Mouse (Mus musculus) small intestine, adult 2 months (tissue): Measurements from ENCODE around the gene Med13l. TPM values are rescaled to one million over a fixed set of nuclear protein-coding genes. Genes with fewer than 3 reads are reported as not detected.

Source experiments
- H3K27ac ChIP-seq: fragments of 200-500 bp; 2 replicates; pipeline ENCODE4 v1.5.1; 2012; ENCODE audit warnings: low read depth, low read length, control low read depth, inconsistent platforms; ENCODE audit not compliant: insufficient read depth
- H3K27me3 ChIP-seq: fragments of 200-500 bp; 2 replicates; pipeline ENCODE4 v1.6.1; 2012; ENCODE audit warnings: mild to moderate bottlenecking, moderate library complexity, low read length, inconsistent platforms; ENCODE audit not compliant: control insufficient read depth, insufficient read depth
- H3K36me3 ChIP-seq: fragments of 200-500 bp; 2 replicates; pipeline ENCODE4 v1.6.1; 2012; ENCODE audit warnings: mild to moderate bottlenecking, low read length, control low read depth, inconsistent platforms; ENCODE audit not compliant: control insufficient read depth, insufficient read depth
- H3K4me1 ChIP-seq: fragments of 200-500 bp; 2 replicates; pipeline ENCODE4 v1.6.1; 2012; ENCODE audit warnings: low read length, inconsistent platforms, mixed read lengths; ENCODE audit not compliant: control insufficient read depth, insufficient read depth, insufficient read length
- H3K4me3 ChIP-seq: fragments of 200-500 bp; 2 replicates; pipeline ENCODE4 v1.5.1; 2012; ENCODE audit warnings: low read depth, mild to moderate bottlenecking, control low read depth, inconsistent platforms, low read length, moderate library complexity
- CTCF ChIP-seq: fragments of 200-500 bp; IDR thresholded peaks from 2 replicates; pipeline ENCODE4 v1.5.1; 2012; ENCODE audit warnings: low read depth, mild to moderate bottlenecking, control low read depth, inconsistent platforms, low read length, moderate library complexity, mixed read lengths; ENCODE audit not compliant: insufficient replicate concordance, insufficient read length; ENCODE audit errors: extremely low read depth
- POLR2A ChIP-seq: fragments of 200-500 bp; IDR thresholded peaks from 2 replicates; pipeline ENCODE4 v1.6.1; 2012; ENCODE audit warnings: low read depth, mild to moderate bottlenecking, control low read depth, inconsistent platforms, low read length, moderate library complexity
- WGBS: fragments of 180-500 bp; shearing (Covaris S2); methylation state at CpG from one replicate; pipeline ENCODE4 v1.1.7; 2018; 5-methylcytosine and 5-hydroxymethylcytosine counted together
- polyA plus RNA-seq: library from polyadenylated mRNA; depleted of rRNA; stranded (reverse); fragments of >200 nt; gene quantifications from 2 replicates; pipeline ENCODE4 v1.2.3, GENCODE M21; 2012

Gene Med13l
- polyA plus RNA-seq, 1 experiment: 13.6 TPM

DNA sequence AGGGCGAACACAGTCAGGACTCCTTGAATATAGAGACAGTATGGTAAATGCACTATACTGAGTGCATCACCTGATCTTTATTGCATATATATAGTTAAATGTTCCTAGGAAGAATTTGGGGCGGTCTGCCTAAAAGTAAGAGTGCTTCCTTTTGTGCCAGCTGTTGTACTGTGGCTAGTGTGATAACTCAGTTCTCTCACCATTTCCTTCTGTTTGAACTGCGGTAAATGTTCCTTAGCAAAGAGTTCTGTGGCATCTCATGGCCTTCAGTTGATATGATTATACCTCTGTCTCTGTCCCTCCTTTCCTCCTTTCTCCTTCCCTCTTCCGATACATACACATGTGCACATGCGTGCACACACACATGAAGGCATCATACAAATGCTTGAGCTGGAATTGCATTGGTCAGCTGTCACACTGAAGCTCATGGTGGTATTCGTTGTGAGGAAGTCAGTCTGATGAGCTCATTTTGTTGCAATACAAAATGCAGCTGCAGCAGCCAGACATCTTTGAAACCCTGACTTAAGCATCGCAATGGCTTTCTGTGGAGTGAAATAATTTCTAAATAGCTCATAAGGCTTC is 97.9 kb downstream of the Med13l start:
- Histone ChIP-seq H3K36me3 (no peaks in the 10 kb centered on the region), H3K27ac (no peak overlapping the region), H3K27me3 (no peaks in the 10 kb centered on the region), H3K4me3 (no peak overlapping the region), H3K4me1 (peaks cover 4% of the 10 kb centered on the region)
- 81% methylated on average over 7 of the region's 7 CpGs for WGBS
- TF ChIP-seq POLR2A: no peak
- no peak for TF ChIP-seq CTCF

DNA sequence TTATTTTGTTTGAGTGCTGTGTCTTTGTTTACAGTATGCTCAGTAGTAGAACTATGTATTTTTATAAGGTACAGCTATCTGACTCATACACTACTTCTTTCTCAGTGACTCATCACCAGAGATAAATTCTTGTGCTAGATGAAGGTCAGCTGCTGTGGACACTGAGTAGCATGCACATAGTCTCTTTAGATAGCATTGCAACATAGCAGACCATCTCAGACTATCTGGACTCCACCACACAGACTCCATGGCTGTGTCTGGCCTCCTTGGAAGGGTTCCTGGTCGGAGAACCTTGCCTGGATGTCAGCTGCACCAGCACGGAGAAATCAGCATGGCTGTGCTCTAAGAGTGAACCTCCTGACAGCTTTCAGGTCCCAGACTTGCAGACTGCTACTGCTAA is 99.2 kb downstream of the Med13l start:
- 63% methylated on average over 2 of the region's 2 CpGs for whole genome bisulfite sequencing
- no peak for TF ChIP-seq POLR2A
- no peak for TF ChIP-seq CTCF

DNA sequence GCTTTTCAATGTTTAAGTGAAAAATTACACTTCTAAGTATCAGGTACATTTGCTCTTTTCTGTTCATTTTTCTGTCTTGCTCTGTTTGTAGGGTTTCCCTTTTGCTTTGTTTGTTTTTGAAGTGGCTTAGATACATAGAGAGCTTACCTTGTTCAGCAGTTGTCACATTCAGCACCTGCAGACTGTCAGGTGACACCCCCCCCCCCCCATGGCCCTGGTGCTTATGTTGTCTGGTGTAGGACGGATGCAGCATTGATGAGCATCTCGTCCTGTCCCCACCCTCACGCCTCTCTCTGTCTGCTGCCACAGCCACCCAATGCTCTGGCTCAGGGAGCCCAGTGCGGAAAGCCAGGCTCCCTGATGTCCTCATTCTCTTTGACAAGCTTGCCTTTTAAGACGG is 101.3 kb downstream of the Med13l start:
- Histone ChIP-seq H3K27me3 (no peaks in the 10 kb centered on the region), H3K36me3 (no peaks in the 10 kb centered on the region), H3K27ac (no peak overlapping the region), H3K4me1 (peaks cover 10% of the 10 kb centered on the region), H3K4me3 (no peak overlapping the region)
- TF ChIP-seq CTCF (no peak), POLR2A (no peak)
- WGBS: 81% methylated on average over 5 of the region's 5 CpGs

More for the DNA sequence above, 99.2 kb downstream of the Med13l start:
- H3K27me3 ChIP-seq: no peaks in the 10 kb centered on the region
- no peak overlapping the region for H3K4me3 ChIP-seq
- H3K27ac ChIP-seq: no peak overlapping the region
- no peaks in the 10 kb centered on the region for H3K36me3 ChIP-seq
- peaks cover 7% of the 10 kb centered on the region; the same call in 1 of the 2 replicates for H3K4me1 ChIP-seq

DNA sequence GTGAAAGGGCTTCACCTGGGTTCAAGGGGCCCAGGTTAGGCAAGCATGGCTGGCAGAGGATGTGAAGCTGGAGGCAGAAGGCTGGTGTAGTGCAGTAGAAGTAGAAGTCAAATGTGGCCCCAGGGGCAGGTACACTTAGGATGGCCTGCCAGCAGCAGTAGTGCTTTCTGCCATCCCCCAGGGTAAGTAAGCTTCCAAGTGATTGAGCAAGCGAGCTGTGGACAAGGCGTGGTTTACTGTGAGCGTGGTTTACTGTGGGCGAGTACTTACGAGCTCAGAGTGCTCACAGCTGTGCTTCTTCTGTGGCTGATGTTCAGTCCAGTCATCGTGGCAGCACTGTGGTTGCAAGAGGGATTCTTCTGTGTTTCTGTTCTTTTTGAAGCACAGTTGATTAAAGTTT is 103.5 kb downstream of the Med13l start:
- 29% methylated on average over 6 of the region's 6 CpGs for WGBS
- Histone ChIP-seq H3K4me1 (peaks cover 6% of the 10 kb centered on the region), H3K27ac (no peak overlapping the region), H3K27me3 (no peaks in the 10 kb centered on the region), H3K36me3 (no peaks in the 10 kb centered on the region), H3K4me3 (no peak overlapping the region)
- no peak for TF ChIP-seq CTCF
- TF ChIP-seq POLR2A: no peak

DNA sequence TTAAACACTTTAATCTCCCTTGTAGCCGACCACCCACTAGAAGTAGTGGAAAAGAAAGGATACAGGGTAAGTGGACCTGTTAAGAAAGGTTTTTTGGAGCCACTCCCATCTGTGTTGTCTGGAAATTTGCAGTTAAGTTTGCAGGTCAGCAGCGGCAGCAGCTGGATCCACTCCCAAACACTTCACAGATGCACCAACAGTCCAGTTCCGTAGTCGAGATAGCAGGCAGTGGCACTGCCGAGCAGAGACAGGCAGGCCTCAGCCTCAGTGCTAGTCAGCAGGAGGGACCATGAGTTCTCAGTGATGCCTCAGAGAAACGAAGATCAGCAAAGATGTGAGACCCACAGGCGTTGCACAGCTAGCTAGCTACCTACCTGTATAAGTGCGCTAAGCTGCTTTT is 104.5 kb downstream of the Med13l start:
- no peak overlapping the region for H3K27ac ChIP-seq
- no peaks in the 10 kb centered on the region for H3K36me3 ChIP-seq
- H3K4me3 ChIP-seq: no peak overlapping the region
- no peaks in the 10 kb centered on the region for H3K27me3 ChIP-seq
- WGBS: 85% methylated on average over 8 of the region's 8 CpGs
- TF ChIP-seq POLR2A (no peak), CTCF (no peak)
- peaks cover 6% of the 10 kb centered on the region for H3K4me1 ChIP-seq

DNA sequence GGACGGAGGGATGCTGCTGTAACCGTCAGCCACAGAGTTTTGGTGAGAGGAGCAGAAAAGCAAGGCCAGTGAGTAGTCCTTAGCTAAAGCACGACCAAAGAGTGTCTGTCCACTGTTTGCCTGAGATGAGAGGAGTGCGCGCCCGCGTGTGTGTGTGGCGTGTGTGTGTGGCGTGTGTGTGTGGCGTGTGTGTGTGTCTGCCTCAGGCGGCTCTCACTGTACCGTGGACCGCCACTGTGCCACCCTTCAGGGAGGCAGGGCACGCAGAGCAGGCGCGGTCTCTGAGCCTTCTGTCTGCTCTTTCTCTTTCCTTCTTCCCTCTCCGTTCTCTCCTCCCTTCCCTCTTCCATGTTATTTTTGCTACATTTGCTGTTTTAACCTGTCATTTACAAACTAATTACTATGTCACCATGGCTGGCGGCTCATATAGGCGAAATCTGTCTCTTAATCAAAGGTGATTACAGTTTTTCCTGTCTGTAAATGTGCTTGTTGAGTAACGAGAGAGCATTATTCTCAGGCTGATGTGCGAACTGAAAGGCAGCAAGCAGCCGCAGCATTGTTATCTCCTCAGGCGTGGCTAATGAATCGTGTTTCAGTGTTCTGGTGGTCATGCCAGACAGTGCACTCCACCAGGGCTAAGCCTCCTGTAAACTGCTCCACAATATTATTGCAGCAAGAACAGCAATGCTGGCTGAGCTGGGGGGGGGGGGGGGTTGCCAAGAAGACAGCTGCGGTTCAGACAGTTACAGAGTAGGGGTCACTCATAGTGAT is 106.1 kb downstream of the Med13l start:
- peaks cover 6% of the 10 kb centered on the region for H3K4me1 ChIP-seq
- 76% methylated on average over 25 of the region's 25 CpGs for WGBS
- no peak for TF ChIP-seq POLR2A
- no peak for TF ChIP-seq CTCF
- H3K27me3 ChIP-seq: no peaks in the 10 kb centered on the region
- peaks cover 1% of the 10 kb centered on the region; the same call in 1 of the 2 replicates for H3K36me3 ChIP-seq
- H3K27ac ChIP-seq: no peak overlapping the region
- no peak overlapping the region for H3K4me3 ChIP-seq

DNA sequence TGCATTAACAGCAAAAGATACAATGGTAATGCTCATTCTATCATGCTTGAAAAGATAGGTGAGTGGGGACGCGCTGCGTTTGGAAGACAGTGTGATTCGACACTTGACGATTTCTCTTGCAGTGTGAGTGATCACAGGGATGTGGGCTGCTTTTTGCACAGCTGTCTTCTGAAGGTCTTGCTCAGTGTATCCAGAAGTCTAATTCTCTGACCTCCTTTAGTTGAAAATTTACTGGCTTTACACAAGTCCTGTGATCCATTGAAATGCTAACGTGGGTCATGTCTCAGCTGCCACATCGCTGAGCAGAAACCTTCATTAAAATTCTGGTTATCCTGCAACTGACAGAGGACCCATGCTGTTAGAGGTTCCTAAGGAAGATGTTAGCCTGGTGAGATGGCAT is 107.4 kb downstream of the Med13l start:
- Histone ChIP-seq H3K27me3 (no peaks in the 10 kb centered on the region), H3K27ac (no peak overlapping the region), H3K36me3 (peaks cover 1% of the 10 kb centered on the region; the same call in 1 of the 2 replicates), H3K4me3 (no peak overlapping the region), H3K4me1 (peaks cover 6% of the 10 kb centered on the region)
- TF ChIP-seq POLR2A (no peak), CTCF (no peak)
- 90% methylated on average over 7 of the region's 7 CpGs for WGBS
